ENCODE assay signal across 9 mouse cellular contexts in genomic region chr9:21213617-21214190, GRCm38 (mm10). TPM values are rescaled to one million over a fixed set of nuclear protein-coding genes. Genes with fewer than 3 reads are reported as not detected.
DNase-seq lines count a peak whose midpoint lies in the region; TF ChIP-seq lines count a peak whose summit lies in the region.
"Had no signal": no experiment of that assay in that cellular context is flagged by ENCODE, and none has a peak within 500 bp of the region (broad histone marks: within the 10 kb centered on the region; RNA-seq: fewer than 3 reads in every experiment).

No protein-coding gene starts in this region.

- no peak overlapping the region for H3K4me3 ChIP-seq in heart, adult 2 months
- no peak overlapping the region for H3K4me3 ChIP-seq in testis, adult 2 months (ENCODE audit: control insufficient read depth, low read depth, low read length)

- no peaks in the 10 kb centered on the region for H3K79me2 ChIP-seq in heart, adult 2 months (replicated peaks; ENCODE audit: control insufficient read depth, insufficient read depth, low read length)

- DNase-seq in heart, adult 2 months: no peak
- no peak for DNase-seq in heart, adult 8-10 months (ENCODE audit: low spot score)
- DNase-seq in testis, postnatal 14 days (ENCODE audit: low spot score): no peak
- DNase-seq in embryo, embryonic 9.5 days (ENCODE audit: extremely low spot score): peak; percentile 53
- peak; percentile 66 for DNase-seq in splenic B cell, adult 2 months (ENCODE audit: low read depth, low spot score)
- DNase-seq in right cerebral cortex, adult 2 months (ENCODE audit: low spot score in 2 of 2): no peak
- no peak for DNase-seq in heart, postnatal 4 days
- DNase-seq: gastrocnemius, postnatal 14 days had no signal

- peak; percentile 52 for TF ChIP-seq CTCF in heart, adult 2 months (IDR thresholded peaks at IDR 0.05)
- TF ChIP-seq CTCF in testis, adult 2 months (IDR thresholded peaks at IDR 0.05; ENCODE audit: control insufficient read depth, insufficient read depth, insufficient replicate concordance, low read depth, low read length): peak; percentile 61; the same call in 1 of the 2 replicates

- TF ChIP-seq POLR2A in heart, adult 2 months (IDR thresholded peaks at IDR 0.05; ENCODE audit: insufficient read depth, low read depth, low read length): no peak
- no peak for TF ChIP-seq POLR2A in testis, adult 2 months (IDR thresholded peaks at IDR 0.05; ENCODE audit: control insufficient read depth, low read depth, low read length)

- intact Hi-C loops in heart, adult 2 months (cut with DNase I): no loop called here

- no peaks in the 10 kb centered on the region for H3K4me1 ChIP-seq in heart, adult 2 months (ENCODE audit: control insufficient read depth, insufficient read depth, low read length)
- 0 out of 2 replicates have a peak, but pooled peaks cover 3% of the 10 kb centered on the region for H3K4me1 ChIP-seq in testis, adult 2 months (ENCODE audit: control insufficient read depth, insufficient read depth, low read length)

- H3K27ac ChIP-seq in heart, adult 2 months: no peak overlapping the region
- no peak overlapping the region for H3K27ac ChIP-seq in testis, adult 2 months (ENCODE audit: control insufficient read depth, insufficient read depth, low read depth, low read length)

- no peaks in the 10 kb centered on the region for H3K27me3 ChIP-seq in heart, adult 2 months (ENCODE audit: control insufficient read depth, insufficient read depth, low read length)
- no peaks in the 10 kb centered on the region for H3K27me3 ChIP-seq in testis, adult 2 months (ENCODE audit: control insufficient read depth, insufficient read depth, low read length)
- H3K27me3 ChIP-seq in splenic B cell, adult 2 months (ENCODE audit: control insufficient read depth, insufficient read depth, low read length, poor library complexity, severe bottlenecking): no peaks in the 10 kb centered on the region; the same call in 1 of the 2 replicates

- no peak overlapping the region for H3K9ac ChIP-seq in heart, adult 2 months (ENCODE audit: low read depth, low read length)

- no peaks in the 10 kb centered on the region for H3K36me3 ChIP-seq in heart, adult 2 months (ENCODE audit: control insufficient read depth, insufficient read depth, low read length)
- no peaks in the 10 kb centered on the region for H3K36me3 ChIP-seq in testis, adult 2 months (ENCODE audit: control insufficient read depth, insufficient read depth, low read length)
- H3K36me3 ChIP-seq in splenic B cell, adult 2 months (ENCODE audit: control insufficient read depth, insufficient read depth, low read length, poor library complexity, severe bottlenecking): no peaks in the 10 kb centered on the region; the same call in 1 of the 2 replicates

- 57% methylated on average over 7 of the region's 7 CpGs for WGBS in heart, adult 2 months

- TF ChIP-seq EP300 in heart, adult 2 months (IDR thresholded peaks at IDR 0.05; ENCODE audit: insufficient read depth, low read depth, low read length): no peak

RNA-seq across cellular contexts. Expression of gene Keap1, which starts 25.5 kb away (rescaled TPM):
- 10 to 100 TPM; 37.6 to 47.2 TPM for total RNA-seq in heart, adult 2 months (2021)
- polyA plus RNA-seq in heart, adult 2 months (2012; rRNA removed): 40.4 and 46.0 TPM in 2 replicates
- 10 to 100 TPM; 43.6 to 52.1 (median 45.5) TPM for total RNA-seq in heart, adult 8-10 months (2022)
- 46.9 and 52.8 TPM in 2 replicates for polyA plus RNA-seq in testis, adult 2 months (2012; rRNA removed)
- 10 to 100 TPM; 33.7 to 37.7 TPM for total RNA-seq in heart, postnatal 4 days (2021)

RNA-seq across cellular contexts. Expression of gene S1pr5, which starts 34.5 kb away (rescaled TPM):
- total RNA-seq in heart, adult 2 months (2021): 1 to 10 TPM; 1.2 to 1.3 TPM
- 0.73 and 1.5 TPM in 2 replicates for polyA plus RNA-seq in heart, adult 2 months (2012; rRNA removed)
- 1 to 10 TPM; 1.6 to 1.9 (median 1.8) TPM for total RNA-seq in heart, adult 8-10 months (2022)
- polyA plus RNA-seq in testis, adult 2 months (2012; rRNA removed): not detected in 2 replicates
- under 1 TPM; 0.17 to 0.29 TPM for total RNA-seq in heart, postnatal 4 days (2021)

RNA-seq across cellular contexts. Expression of gene Pde4a, which starts 48.2 kb away (rescaled TPM):
- total RNA-seq in heart, adult 2 months (2021): 10 to 100 TPM; 58.9 to 60.0 TPM
- polyA plus RNA-seq in heart, adult 2 months (2012; rRNA removed): 57.2 and 68.9 TPM in 2 replicates
- total RNA-seq in heart, adult 8-10 months (2022): 10 to 100 TPM; 48.5 to 75.4 (median 62.1) TPM
- 80.2 and 82.0 TPM in 2 replicates for polyA plus RNA-seq in testis, adult 2 months (2012; rRNA removed)
- 10 to 100 TPM; 18.7 to 21.1 TPM for total RNA-seq in heart, postnatal 4 days (2021)

RNA-seq across cellular contexts. Expression of gene Atg4d, which starts 51.4 kb away (rescaled TPM):
- total RNA-seq in heart, adult 2 months (2021): 100 to 1,000 TPM in 1 of 2 experiments, 10 to 100 TPM in 1; 88.7 to 100 TPM
- polyA plus RNA-seq in heart, adult 2 months (2012; rRNA removed): 60.8 and 72.6 TPM in 2 replicates
- 100 to 1,000 TPM in 1 of 4 experiments, 10 to 100 TPM in 3; 87.0 to 105 (median 93.5) TPM for total RNA-seq in heart, adult 8-10 months (2022)
- polyA plus RNA-seq in testis, adult 2 months (2012; rRNA removed): 27.5 and 31.8 TPM in 2 replicates
- 10 to 100 TPM; 53.1 to 59.1 TPM for total RNA-seq in heart, postnatal 4 days (2021)

Comparison
In these comparisons a context has a peak if more than half of its experiments do, and no peak if none do; other contexts are left out.
1. DNase-seq: peak in embryo, embryonic 9.5 days (single experiment) and splenic B cell, adult 2 months (single experiment); none in heart, adult 2 months (0 of 2), heart, adult 8-10 months (single experiment), testis, postnatal 14 days (single experiment), right cerebral cortex, adult 2 months (0 of 2) and heart, postnatal 4 days (single experiment).